Mouse (Mus musculus) induced T-regulatory cell, adult 2 months (primary cell): ENCODE measurements around the gene Lmo4.

ENCODE experiments used
- DNase-seq: peaks from one replicate; pipeline ENCODE4 v3.0.0-alpha.2; 2012; ENCODE audit warnings: low read depth

The Lmo4 gene

DNA sequence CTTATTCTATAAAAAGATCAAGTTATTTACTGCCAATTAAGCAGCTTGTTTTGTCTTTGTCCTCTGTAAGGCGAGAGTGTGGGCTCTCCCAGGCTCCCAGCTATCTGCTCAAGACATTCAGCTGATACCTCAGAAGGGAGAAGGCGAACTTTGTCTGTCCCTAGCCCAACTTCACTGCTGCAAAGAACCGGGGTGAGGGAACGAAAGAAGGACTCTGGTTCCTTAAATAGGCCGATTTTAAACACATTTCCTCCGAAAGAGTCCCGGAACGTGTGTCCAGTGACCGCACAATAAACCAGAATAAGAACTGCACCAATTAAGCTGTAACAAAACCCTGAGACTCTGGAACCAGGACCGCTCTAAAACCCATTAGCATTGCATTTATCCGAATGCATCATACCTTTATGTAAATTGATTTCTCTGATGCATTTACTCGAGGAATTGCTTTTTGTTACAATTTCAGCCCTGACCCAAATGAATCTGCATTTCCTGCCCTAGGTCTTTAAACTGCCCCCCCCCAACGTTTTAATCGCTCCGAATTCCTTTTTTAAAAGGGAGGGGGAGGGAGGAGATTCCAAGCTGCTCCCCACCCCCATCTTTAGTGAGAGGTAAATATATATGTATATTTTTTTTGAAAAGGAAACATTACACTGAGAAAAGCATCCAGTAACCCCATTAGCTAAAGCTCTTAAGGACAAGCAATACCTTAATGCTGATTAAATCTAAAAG, 1.6 kb downstream of the Lmo4 start:
- DNase-seq, result peak; percentile 44

GRCm38 (mm10) chr3:144202574-144203258, 2.3 kb downstream of the Lmo4 start:
- DNase-seq, result peak; percentile 49

- DNase-seq, result peak; percentile 71
Measured at GRCm38 (mm10) chr3:144201794-144202573, 3.0 kb downstream of the Lmo4 start.

GRCm38 (mm10) chr3:144185327-144186152, 19.5 kb downstream of the Lmo4 start:
- no peak for DNase-seq

DNA sequence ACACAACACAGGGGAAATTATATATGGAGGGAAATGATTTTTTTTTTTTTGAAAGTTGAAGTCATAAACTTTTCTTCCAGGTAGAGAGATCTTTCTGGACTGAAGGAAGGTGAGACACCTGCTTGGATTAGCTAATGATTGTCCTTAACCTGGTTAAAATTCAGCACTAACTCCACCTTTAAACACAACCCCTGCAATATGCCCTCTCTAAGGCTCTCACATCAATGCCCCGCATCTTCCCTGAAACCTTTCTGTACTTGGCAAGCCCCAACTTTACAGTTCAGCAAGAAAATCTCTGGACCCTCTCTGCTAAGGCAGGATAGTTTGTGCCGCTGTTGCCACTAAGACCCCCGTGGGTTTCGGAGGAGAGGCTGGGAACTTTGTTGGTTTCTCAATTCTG, 20.1 kb downstream of the Lmo4 start:
- DNase-seq, result no peak

DNA sequence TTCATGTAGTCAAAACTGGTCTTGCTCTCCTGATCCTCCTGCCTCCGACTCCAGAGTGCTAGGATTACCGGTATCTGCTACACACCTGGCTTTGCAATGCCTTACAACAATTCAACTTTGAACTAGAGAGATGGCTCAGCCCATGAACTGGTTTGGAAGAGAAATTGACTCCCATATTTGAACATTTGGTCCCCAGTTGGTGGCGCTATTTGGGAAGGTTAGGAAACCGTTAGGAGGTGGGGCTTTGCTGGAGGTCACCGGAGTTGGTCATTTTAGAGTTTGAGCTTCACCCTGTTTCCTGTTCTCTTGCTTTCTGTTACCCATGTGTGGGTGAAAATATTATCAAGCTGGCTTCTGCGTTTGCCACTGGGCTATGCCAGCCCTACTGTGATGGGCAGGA, 22.8 kb downstream of the Lmo4 start:
- DNase-seq, result no peak

GRCm38 (mm10) chr3:144178937-144179336, 26.1 kb downstream of the Lmo4 start:
- DNase-seq, result no peak

DNA sequence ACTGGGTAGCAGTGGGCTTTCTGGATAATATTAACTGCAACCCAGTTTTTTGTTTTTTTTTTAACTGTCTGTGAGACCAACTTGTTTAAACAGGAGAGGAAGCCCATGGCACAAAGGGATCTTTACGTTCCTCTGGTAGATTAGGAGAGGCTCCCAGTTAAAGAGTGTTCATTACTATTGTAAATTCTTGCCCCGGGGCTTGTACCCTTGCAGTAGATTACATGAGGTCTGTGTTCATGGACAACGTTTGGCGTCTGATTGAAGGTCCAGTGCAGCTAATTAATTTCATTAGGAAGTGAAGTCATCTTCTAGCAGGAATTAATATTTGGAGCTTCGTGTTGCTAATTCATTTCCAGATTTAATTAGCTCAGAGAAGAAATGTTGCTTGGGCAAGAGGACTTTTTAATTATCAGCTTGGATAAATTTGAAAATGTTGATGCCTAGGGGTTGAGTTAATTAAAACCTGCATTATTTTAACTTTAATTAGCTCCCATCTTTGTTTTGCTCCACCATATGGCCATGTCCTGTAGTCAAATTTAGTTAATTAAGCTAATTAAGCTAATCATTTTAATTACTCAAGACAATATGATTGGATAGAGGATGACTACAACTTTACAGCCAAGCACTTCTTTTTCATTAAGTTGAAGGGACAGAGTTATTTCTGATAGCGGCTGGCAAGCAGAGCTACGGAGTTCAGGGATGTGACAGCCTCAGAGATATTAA, 31.0 kb downstream of the Lmo4 start:
- DNase-seq, result no peak

DNA sequence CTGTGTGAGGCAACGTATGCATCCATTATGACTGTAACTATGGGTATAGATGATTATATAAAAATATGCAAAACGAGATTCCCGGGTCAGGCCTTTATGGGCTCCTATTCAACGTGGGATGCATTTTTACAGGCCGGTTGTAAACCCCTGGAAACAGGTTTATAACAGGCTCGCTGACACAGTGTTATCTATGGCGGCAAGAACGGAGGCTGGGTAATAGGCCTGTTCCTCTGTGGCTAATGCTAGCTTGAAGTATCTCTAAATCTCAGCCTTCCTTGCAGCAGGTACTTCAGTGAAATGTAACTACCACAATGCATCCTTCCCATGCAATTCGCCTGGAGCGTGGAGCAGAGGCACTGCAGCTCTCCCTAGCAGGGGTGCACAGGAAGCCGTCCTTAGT, 31.9 kb downstream of the Lmo4 start:
- DNase-seq, result no peak

DNA sequence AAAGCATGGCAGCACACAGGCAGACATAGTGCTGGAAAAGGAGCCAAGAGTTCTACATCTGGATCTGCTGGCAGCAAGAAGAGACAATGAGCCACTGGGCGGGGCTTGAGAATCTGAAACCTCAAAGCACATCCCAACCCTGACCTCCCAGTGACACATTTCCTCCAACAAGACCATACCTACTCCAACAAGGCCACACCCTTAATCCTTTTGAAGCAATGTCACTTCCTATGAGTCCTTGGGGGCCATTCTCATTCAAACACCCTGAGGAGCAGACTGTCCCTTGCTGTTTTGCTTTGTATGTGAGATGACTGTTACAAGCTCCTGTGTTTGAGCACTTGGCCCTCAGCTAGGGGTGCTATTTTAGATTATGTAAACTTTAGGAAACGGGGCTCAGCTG, 33.3 kb downstream of the Lmo4 start:
- no peak for DNase-seq

DNA sequence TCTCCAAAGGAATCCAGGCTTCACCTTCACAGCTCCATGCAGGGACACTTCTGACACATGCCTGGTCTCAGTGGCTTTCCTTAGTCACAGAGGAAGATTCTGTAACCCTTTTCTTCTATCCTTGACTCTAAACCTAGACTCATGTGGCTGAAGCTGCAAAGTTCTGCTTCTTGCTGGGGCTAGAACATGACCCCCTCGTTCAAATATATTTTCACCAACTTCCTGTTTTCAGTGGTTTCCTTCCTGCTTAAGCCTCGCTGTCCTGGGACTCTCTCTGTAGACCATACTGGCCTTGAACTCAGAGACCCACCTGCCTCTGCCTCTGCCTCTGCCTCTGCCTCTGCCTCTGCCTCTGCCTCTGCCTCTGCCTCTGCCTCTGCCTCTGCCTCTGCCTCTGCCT, 34.5 kb downstream of the Lmo4 start:
- DNase-seq, result no peak

- no peak for DNase-seq
Measured at GRCm38 (mm10) chr3:144166439-144167155, 38.4 kb downstream of the Lmo4 start.

- DNase-seq, result no peak
Measured at GRCm38 (mm10) chr3:144165439-144165838, 39.6 kb downstream of the Lmo4 start.

- DNase-seq, result no peak
Measured at GRCm38 (mm10) chr3:144164665-144165385, 40.2 kb downstream of the Lmo4 start.

DNA sequence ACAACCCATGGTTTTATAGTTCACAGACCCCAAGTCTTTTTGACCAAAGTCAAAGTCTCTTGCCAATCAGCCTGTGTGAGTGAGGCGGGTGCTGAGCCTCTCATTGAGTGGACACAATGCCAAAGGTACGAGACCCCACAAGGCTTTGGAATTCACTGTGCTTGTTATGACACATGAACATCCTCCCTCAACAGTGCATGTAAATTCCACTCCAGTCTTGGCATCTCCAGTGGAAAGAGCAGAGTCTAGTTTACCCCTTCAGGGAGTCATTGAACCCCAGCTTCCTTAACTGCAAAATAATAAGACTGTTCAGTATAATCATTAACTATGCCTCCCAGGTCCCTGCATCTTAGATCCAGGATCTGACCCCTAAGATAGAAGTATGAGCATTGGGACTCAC, 41.3 kb downstream of the Lmo4 start:
- DNase-seq, result no peak

DNA sequence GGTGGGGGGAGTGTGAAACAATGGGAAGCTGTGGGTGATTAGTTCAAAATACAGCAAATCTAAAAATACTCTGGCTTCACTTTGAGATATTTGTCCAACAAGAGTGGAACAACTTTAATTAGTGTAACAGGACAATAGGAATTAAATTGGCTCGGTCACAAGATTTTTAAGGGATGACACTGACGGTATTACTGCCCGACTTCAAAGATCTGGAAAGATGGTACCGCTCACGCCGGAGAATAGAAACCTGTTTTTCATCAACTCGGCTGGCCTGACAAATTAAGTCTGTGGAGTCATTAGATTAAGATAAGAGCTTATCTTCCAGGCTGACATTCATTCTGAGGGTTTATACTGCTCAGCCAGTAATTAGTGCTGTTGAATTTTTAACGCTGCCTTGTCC, 42.9 kb downstream of the Lmo4 start:
- DNase-seq, result no peak

- no peak for DNase-seq
Measured at GRCm38 (mm10) chr3:144161261-144161660, 43.8 kb downstream of the Lmo4 start.

GRCm38 (mm10) chr3:144155746-144156145, 49.3 kb downstream of the Lmo4 start:
- peak; percentile 3 for DNase-seq

- no peak for DNase-seq
Measured at GRCm38 (mm10) chr3:144153395-144153794, 51.6 kb downstream of the Lmo4 start.

- DNase-seq, result no peak
Measured at GRCm38 (mm10) chr3:144151001-144151400, 54.0 kb downstream of the Lmo4 start.
